Mouse (Mus musculus): ENCODE data around the gene Dpp6.

DNA sequence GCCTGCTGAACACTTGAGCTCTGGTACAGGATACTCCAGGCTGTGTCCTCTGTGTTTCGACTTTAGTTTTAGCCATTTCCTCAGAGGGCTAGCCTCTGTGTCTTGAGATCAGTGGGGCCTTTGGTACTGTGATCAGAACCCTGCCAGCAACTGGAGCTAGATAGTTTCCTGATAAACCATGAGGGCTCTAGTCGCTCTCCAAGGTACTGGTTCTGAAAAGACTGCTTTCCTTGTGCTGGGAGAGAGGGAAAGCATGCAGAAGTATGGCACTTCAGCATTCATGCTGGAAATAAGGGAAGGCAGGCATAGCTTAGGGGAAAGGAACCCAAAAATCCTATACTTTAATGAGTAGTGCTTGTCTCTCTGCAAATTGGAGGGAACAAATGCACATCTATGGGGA, 548.9 kb downstream of the Dpp6 start:
- TF ChIP-seq CTCF (IDR thresholded peaks at IDR 0.05; ENCODE audit: extremely low read depth, insufficient read depth, low read length) (no peak), POLR2A (IDR thresholded peaks at IDR 0.05; ENCODE audit: extremely low read depth, insufficient read depth, low read length) (no peak)

All from cortical plate, adult 2 months (tissue).